Mouse (Mus musculus) heart, embryonic 13.5 days (tissue): Measurements from ENCODE around the gene Adam1a. TPM values are rescaled to one million over a fixed set of nuclear protein-coding genes. Genes with fewer than 3 reads are reported as not detected.
"Not testable (repeated sequence)": the region's sequence is repeated elsewhere in the genome, so short reads cannot be mapped to it uniquely, and the experiment has no call there.

ENCODE experiments used
- ATAC-seq: fragments of 200-750 bp; cut with Nextera tagmentation; 2 replicates; pipeline ENCODE4 v1.8.0; 2017; ENCODE audit warnings: moderate TSS enrichment; ENCODE audit not compliant: insufficient number of reproducible peaks, low FRiP score, low TSS enrichment; ENCODE audit errors: extremely low read depth
- H3K27ac ChIP-seq: fragments of 300-500 bp; sonication (generic); replicated peaks from 2 replicates; pipeline ENCODE4 v1.5.1; 2015; ENCODE audit warnings: moderate library complexity, mild to moderate bottlenecking, inconsistent platforms
- H3K27me3 ChIP-seq: fragments of 300-500 bp; sonication (generic); replicated peaks from 2 replicates; pipeline ENCODE4 v1.6.1; 2015; ENCODE audit warnings: mild to moderate bottlenecking, inconsistent platforms
- H3K36me3 ChIP-seq: fragments of 300-500 bp; sonication (generic); 2 replicates; pipeline ENCODE4 v1.6.1; 2015; ENCODE audit warnings: mild to moderate bottlenecking, inconsistent platforms
- H3K4me1 ChIP-seq: fragments of 300-500 bp; sonication (generic); 2 replicates; pipeline ENCODE4 v1.6.1; 2015; ENCODE audit warnings: inconsistent platforms
- H3K4me2 ChIP-seq: fragments of 300-500 bp; sonication (generic); 2 replicates; pipeline ENCODE4 v1.6.1; 2015; ENCODE audit warnings: inconsistent platforms, mild to moderate bottlenecking, moderate library complexity
- H3K4me3 ChIP-seq: fragments of 300-500 bp; sonication (generic); 2 replicates; pipeline ENCODE4 v1.5.1; 2015; ENCODE audit warnings: moderate library complexity, mild to moderate bottlenecking, inconsistent platforms
- H3K9ac ChIP-seq: fragments of 300-500 bp; sonication (generic); 2 replicates; pipeline ENCODE4 v1.6.1; 2015; ENCODE audit warnings: inconsistent platforms, mild to moderate bottlenecking, moderate library complexity
- H3K9me3 ChIP-seq: fragments of 300-500 bp; sonication (generic); 2 replicates; pipeline ENCODE4 v1.6.1; 2016; ENCODE audit warnings: inconsistent platforms
- WGBS: fragments of 180-500 bp; shearing (Covaris S2); methylation state at CpG from one replicate; pipeline ENCODE4 v1.1.7; 2015; ENCODE audit warnings: mixed read lengths; 5-methylcytosine and 5-hydroxymethylcytosine counted together
- polyA plus RNA-seq: library from polyadenylated mRNA; unstranded; fragments of >200 nt; fragmentation: Nextera tagmentation; extraction: Ambion mirVana; gene quantifications from 2 replicates; pipeline ENCODE4 v1.2.1, GENCODE M21; 2015

Gene Adam1a
- polyA plus RNA-seq, 1 experiment from 2014 or later: 1.3 TPM

DNA sequence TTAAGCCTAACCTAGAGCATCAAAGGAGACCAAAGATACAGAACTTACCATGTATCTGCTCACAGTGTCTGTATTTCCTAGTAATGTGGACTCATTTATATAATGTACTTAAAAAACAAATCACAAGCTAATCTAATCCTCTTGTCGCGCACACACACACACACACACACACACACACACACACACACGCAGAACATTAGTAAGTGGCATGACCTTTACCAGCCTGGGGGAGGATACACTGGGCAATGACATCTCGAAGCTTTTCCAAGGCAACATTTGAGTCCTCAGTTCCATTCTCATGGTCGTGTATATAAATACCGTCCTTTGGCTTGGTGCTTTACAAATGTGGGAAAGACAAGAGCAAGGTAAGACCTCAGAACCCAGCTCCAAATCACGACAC lies 18.8 kb downstream of the Adam1a start:
- 79% methylated on average over 7 of the region's 7 CpGs for WGBS
- ATAC-seq: no peak
- H3K27me3 ChIP-seq: no peaks in the 10 kb centered on the region
- no peak overlapping the region for H3K27ac ChIP-seq
- no peaks in the 10 kb centered on the region for H3K9me3 ChIP-seq
- H3K36me3 ChIP-seq: peaks cover 89% of the 10 kb centered on the region
- no peak overlapping the region for H3K4me3 ChIP-seq
- no peak overlapping the region for H3K9ac ChIP-seq
- H3K4me1 ChIP-seq: no peaks in the 10 kb centered on the region
- H3K4me2 ChIP-seq: no peak overlapping the region

DNA sequence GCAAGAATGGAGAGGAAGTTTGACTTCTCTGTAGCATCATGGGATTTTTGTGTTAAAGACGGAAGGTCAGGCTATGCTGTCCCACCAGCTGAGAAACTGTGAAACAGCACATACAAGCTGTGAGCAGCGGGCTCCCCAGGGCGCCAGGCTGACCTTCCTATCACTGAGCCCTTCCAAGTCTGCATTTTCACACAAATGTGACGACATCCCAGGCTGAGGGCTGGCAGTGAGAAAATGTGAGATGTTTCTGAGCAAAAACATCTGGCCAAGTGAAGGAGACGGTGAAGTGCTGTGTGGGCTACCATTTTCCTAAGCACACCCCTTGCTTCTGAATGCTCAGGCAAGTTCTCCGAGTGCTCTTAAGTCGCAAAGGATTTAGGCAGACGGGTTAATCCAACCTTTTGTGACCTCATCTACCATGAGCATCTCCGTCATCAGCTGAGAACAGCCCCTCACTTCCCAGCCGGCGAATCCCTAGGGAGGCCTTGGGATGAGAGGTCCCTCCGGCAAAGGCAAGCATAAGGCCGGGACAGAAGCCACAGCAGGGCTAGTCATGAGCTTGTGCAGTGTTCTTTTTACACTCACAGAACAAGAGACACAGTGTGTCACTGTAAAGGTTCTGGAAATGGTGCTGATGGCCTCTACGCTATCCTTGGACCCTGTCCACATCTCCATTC lies 19.4 kb downstream of the Adam1a start:
- Histone ChIP-seq H3K9me3 (no peaks in the 10 kb centered on the region), H3K36me3 (peaks cover 89% of the 10 kb centered on the region), H3K27me3 (no peaks in the 10 kb centered on the region), H3K9ac (no peak overlapping the region), H3K4me1 (no peaks in the 10 kb centered on the region), H3K4me2 (no peak overlapping the region), H3K4me3 (no peak overlapping the region), H3K27ac (no peak overlapping the region)
- WGBS: 69% methylated on average over 14 of the region's 14 CpGs
- ATAC-seq: no peak

- ATAC-seq, H3K27me3 ChIP-seq, H3K4me1 ChIP-seq, H3K4me2 ChIP-seq, H3K4me3 ChIP-seq, H3K9ac ChIP-seq, H3K27ac ChIP-seq, H3K9me3 ChIP-seq: not testable (repeated sequence)
- peaks cover 60% of the 10 kb centered on the region for H3K36me3 ChIP-seq
- WGBS: 85% methylated on average over 11 of the region's 17 CpGs
Measured at GRCm38 (mm10) chr5:121519758-121520157, 25.5 kb downstream of the Adam1a start.

GRCm38 (mm10) chr5:121518983-121519382 lies 26.3 kb downstream of the Adam1a start:
- peaks cover 53% of the 10 kb centered on the region for H3K36me3 ChIP-seq
- ATAC-seq: no peak

GRCm38 (mm10) chr5:121510009-121510408 lies 35.3 kb downstream of the Adam1a start:
- ATAC-seq: no peak
- no peak overlapping the region for H3K4me3 ChIP-seq
- H3K9me3 ChIP-seq: no peaks in the 10 kb centered on the region
- 79% methylated on average over 7 of the region's 7 CpGs for WGBS
- peaks cover 6% of the 10 kb centered on the region; the same call in 1 of the 2 replicates for H3K4me1 ChIP-seq
- no peaks in the 10 kb centered on the region for H3K36me3 ChIP-seq
- H3K27me3 ChIP-seq: no peaks in the 10 kb centered on the region
- H3K4me2 ChIP-seq: no peak overlapping the region
- H3K27ac ChIP-seq: no peak overlapping the region
- no peak overlapping the region for H3K9ac ChIP-seq

More at GRCm38 (mm10) chr5:121518983-121519382, 26.3 kb downstream of the Adam1a start:
- no peaks in the 10 kb centered on the region for H3K4me1 ChIP-seq
- H3K27ac ChIP-seq: no peak overlapping the region
- WGBS: 86% methylated on average over 9 of the region's 9 CpGs
- H3K9ac ChIP-seq: no peak overlapping the region
- H3K27me3 ChIP-seq: no peaks in the 10 kb centered on the region
- H3K4me3 ChIP-seq: no peak overlapping the region
- H3K9me3 ChIP-seq: no peaks in the 10 kb centered on the region
- H3K4me2 ChIP-seq: no peak overlapping the region

- no peaks in the 10 kb centered on the region for H3K9me3 ChIP-seq
- H3K4me1 ChIP-seq: peaks cover 6% of the 10 kb centered on the region; the same call in 1 of the 2 replicates
- no peaks in the 10 kb centered on the region for H3K27me3 ChIP-seq
- no peak overlapping the region for H3K4me3 ChIP-seq
- no peaks in the 10 kb centered on the region for H3K36me3 ChIP-seq
- no peak overlapping the region for H3K9ac ChIP-seq
- no peak for ATAC-seq
- H3K27ac ChIP-seq: no peak overlapping the region
- WGBS: 76% methylated on average over 1 of the region's 1 CpGs
- no peak overlapping the region for H3K4me2 ChIP-seq
Measured at GRCm38 (mm10) chr5:121506846-121507245, 38.4 kb downstream of the Adam1a start.

- WGBS: 82% methylated on average over 3 of the region's 3 CpGs
- Histone ChIP-seq H3K4me2 (no peak within 1 kb of the TSS), H3K27me3 (0 out of 2 replicates have a peak, but pooled peaks cover 4% of the 10 kb centered on the region), H3K36me3 (no peaks in the 10 kb centered on the region), H3K9ac (no peak within 1 kb of the TSS), H3K9me3 (no peaks in the 10 kb centered on the region), H3K4me1 (peaks cover 6% of the 10 kb centered on the region; the same call in 1 of the 2 replicates), H3K27ac (no peak within 1 kb of the TSS), H3K4me3 (no peak within 1 kb of the TSS)
- no peak for ATAC-seq
Measured at GRCm38 (mm10) chr5:121503231-121503630, 42.1 kb downstream of the Adam1a start, which contains the start of gene Adam1b. TSS of gene Adam1b (minus strand) at chr5:121503435.

DNA sequence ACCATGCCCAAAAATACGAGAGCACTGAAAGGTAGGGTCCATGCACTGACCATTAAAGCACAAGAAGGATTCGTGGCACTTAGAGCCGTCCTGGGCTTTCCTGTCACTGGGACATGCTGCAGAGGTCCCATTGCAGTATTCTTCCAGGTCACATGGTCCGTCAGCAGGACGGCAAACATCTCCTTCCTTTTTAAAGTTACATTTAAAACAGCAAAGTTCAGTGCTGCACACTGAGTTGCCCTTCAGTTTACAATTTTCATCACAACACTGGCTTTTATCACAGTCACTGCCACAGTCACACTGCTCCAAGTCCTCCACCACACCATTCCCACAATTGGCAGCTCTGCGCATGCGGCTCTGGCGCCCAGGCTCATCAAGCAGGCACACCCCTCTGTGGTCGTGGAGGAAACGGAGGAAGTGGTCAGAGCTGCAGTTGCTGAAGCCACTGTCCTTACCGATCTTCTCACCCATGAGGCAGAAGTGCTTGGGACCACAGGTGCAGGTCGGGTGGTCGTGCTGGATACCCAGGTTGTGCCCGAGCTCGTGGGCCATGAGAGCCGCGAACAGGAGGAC lies 43.8 kb downstream of the Adam1a start:
- WGBS: 64% methylated on average over 11 of the region's 17 CpGs
- H3K27me3 ChIP-seq, H3K4me1 ChIP-seq, H3K36me3 ChIP-seq, H3K4me2 ChIP-seq, ATAC-seq, H3K9ac ChIP-seq, H3K27ac ChIP-seq, H3K9me3 ChIP-seq, H3K4me3 ChIP-seq: not testable (repeated sequence)

DNA sequence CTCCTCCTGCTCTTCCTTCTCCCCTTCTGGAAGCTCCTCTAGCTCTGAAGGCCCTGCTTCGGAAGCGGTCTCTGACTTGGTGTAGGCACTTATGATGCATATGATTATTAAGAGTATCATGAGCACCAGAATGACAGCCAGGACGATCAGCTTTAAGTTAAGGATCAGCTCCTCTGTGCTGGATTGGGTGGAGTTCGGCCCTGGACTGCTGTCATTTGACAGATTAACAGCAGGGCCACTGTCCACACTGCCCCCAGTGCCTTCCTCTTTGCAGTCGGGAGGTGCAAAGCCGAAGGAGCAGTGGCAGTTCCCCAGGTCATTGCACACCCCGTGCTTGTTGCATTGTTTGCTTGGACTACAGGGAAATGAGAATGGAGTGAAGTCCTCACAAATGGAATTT lies 44.6 kb downstream of the Adam1a start:
- no peak overlapping the region for H3K4me2 ChIP-seq
- H3K27ac ChIP-seq: no peak overlapping the region
- no peak overlapping the region for H3K4me3 ChIP-seq
- no peaks in the 10 kb centered on the region for H3K4me1 ChIP-seq
- no peaks in the 10 kb centered on the region for H3K9me3 ChIP-seq
- H3K27me3 ChIP-seq: 0 out of 2 replicates have a peak, but pooled peaks cover 4% of the 10 kb centered on the region
- no peak for ATAC-seq
- H3K9ac ChIP-seq: no peak overlapping the region
- no peaks in the 10 kb centered on the region for H3K36me3 ChIP-seq
- 68% methylated on average over 7 of the region's 7 CpGs for WGBS

GRCm38 (mm10) chr5:121493305-121493704 lies 52.0 kb downstream of the Adam1a start:
- no peaks in the 10 kb centered on the region for H3K36me3 ChIP-seq
- H3K4me2 ChIP-seq: no peak overlapping the region
- no peak overlapping the region for H3K4me3 ChIP-seq
- H3K27ac ChIP-seq: no peak overlapping the region
- H3K9me3 ChIP-seq: no peaks in the 10 kb centered on the region
- no peaks in the 10 kb centered on the region for H3K4me1 ChIP-seq
- H3K27me3 ChIP-seq: 0 out of 2 replicates have a peak, but pooled peaks cover 7% of the 10 kb centered on the region
- ATAC-seq: no peak
- no peak overlapping the region for H3K9ac ChIP-seq
- 66% methylated on average over 8 of the region's 8 CpGs for WGBS

- no peaks in the 10 kb centered on the region for H3K9me3 ChIP-seq
- 72% methylated on average over 5 of the region's 5 CpGs for WGBS
- no peak overlapping the region for H3K27ac ChIP-seq
- no peaks in the 10 kb centered on the region for H3K27me3 ChIP-seq
- no peak overlapping the region for H3K9ac ChIP-seq
- no peak for ATAC-seq
- no peaks in the 10 kb centered on the region for H3K36me3 ChIP-seq
- H3K4me1 ChIP-seq: no peaks in the 10 kb centered on the region
- no peak overlapping the region for H3K4me2 ChIP-seq
- no peak overlapping the region for H3K4me3 ChIP-seq
Measured at GRCm38 (mm10) chr5:121484801-121485200, 60.5 kb downstream of the Adam1a start.

GRCm38 (mm10) chr5:121477680-121478079 lies 67.6 kb downstream of the Adam1a start:
- no peak for ATAC-seq
- H3K9me3 ChIP-seq: no peaks in the 10 kb centered on the region
- H3K27ac ChIP-seq: no peak overlapping the region
- H3K9ac ChIP-seq: no peak overlapping the region
- no peaks in the 10 kb centered on the region for H3K4me1 ChIP-seq
- H3K4me2 ChIP-seq: no peak overlapping the region
- no peak overlapping the region for H3K4me3 ChIP-seq
- no peaks in the 10 kb centered on the region for H3K27me3 ChIP-seq
- H3K36me3 ChIP-seq: no peaks in the 10 kb centered on the region
- WGBS: 29% methylated on average over 3 of the region's 3 CpGs
